In the genomic region with DNA sequence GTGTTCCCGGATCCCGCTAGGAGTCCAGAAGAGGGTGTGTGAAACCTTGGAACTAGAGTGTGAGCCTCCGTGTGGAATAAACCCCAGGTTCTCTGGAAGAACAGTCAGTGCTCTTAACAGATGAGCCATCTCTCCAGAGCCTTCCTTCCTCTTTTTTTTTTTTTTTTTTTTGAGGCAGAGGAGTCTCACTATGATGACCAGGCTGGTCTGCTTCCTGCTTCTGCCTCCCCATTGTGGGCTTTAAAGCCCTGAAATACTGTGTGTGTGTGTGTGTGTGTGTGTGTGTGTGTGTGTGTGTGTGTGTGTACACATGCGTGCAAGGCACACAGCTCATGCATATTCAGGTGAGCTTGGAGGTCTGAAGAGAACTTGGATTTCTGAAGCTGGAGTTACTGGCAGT, we compare ENCODE assay signal across 8 mouse cellular contexts. TPM values are rescaled to one million over a fixed set of nuclear protein-coding genes. Genes with fewer than 3 reads are reported as not detected.
DNase-seq lines count a peak whose midpoint lies in the region; ATAC-seq and TF ChIP-seq lines count a peak whose summit lies in the region.

No protein-coding gene starts in this region.

- no peaks in the 10 kb centered on the region for H3K9me3 ChIP-seq in embryonic facial prominence, embryonic 13.5 days
- no peaks in the 10 kb centered on the region for H3K9me3 ChIP-seq in hindbrain, embryonic 14.5 days (ENCODE audit: control insufficient read depth, low read length)

- H3K27me3 ChIP-seq in embryonic facial prominence, embryonic 13.5 days: no peaks in the 10 kb centered on the region
- H3K27me3 ChIP-seq in hindbrain, embryonic 14.5 days (ENCODE audit: control insufficient read depth, insufficient read depth, low read length): no peaks in the 10 kb centered on the region
- H3K27me3 ChIP-seq in thymus, adult 2 months (ENCODE audit: control insufficient read depth, insufficient read depth, low read length): no peaks in the 10 kb centered on the region

- peak overlapping the region; percentile 99 for H3K27ac ChIP-seq in layer of hippocampus, adult 2 months
- peak overlapping the region; percentile 100 for H3K27ac ChIP-seq in embryonic facial prominence, embryonic 13.5 days
- H3K27ac ChIP-seq in hindbrain, embryonic 14.5 days: peak overlapping the region; percentile 100; the same call in 1 of the 2 replicates
- no peak overlapping the region for H3K27ac ChIP-seq in thymus, adult 2 months (ENCODE audit: control insufficient read depth, insufficient read depth, low read length)

- TF ChIP-seq POLR2A in thymus, adult 2 months (IDR thresholded peaks at IDR 0.05; ENCODE audit: control insufficient read depth, extremely low read depth, insufficient read depth, low read length, poor library complexity): no peak

- DNase-seq in layer of hippocampus, adult 2 months (ENCODE audit: low spot score in 2 of 2): no peak
- DNase-seq in layer of hippocampus, adult 18-20 months (ENCODE audit: low spot score in 2 of 2): no peak
- no peak for DNase-seq in hindbrain, embryonic 14.5 days (ENCODE audit: low spot score)
- DNase-seq in thymus, postnatal 36 days: no peak
- DNase-seq in thymus, adult 2 months: no peak
- DNase-seq in right cerebral cortex, postnatal 10 days (ENCODE audit: low spot score in 2 of 2): no peak

- no peaks in the 10 kb centered on the region for H3K36me3 ChIP-seq in embryonic facial prominence, embryonic 13.5 days
- no peaks in the 10 kb centered on the region for H3K36me3 ChIP-seq in hindbrain, embryonic 14.5 days (replicated peaks; ENCODE audit: control insufficient read depth, insufficient read depth)
- no peaks in the 10 kb centered on the region for H3K36me3 ChIP-seq in thymus, adult 2 months (ENCODE audit: control insufficient read depth, insufficient read depth, low read length)

- 64% methylated on average over 4 of the region's 4 CpGs for WGBS in embryonic facial prominence, embryonic 13.5 days
- 49% methylated on average over 4 of the region's 4 CpGs for WGBS in hindbrain, embryonic 14.5 days
- 35% methylated on average over 4 of the region's 4 CpGs for WGBS in thymus, adult 2 months

- H3K4me2 ChIP-seq in embryonic facial prominence, embryonic 13.5 days: no peak overlapping the region
- no peak overlapping the region for H3K4me2 ChIP-seq in hindbrain, embryonic 14.5 days (replicated peaks)

- no peak for ATAC-seq in embryonic facial prominence, embryonic 13.5 days (ENCODE audit: insufficient number of reproducible peaks, insufficient read depth, low FRiP score, low TSS enrichment, low read depth)
- no peak for ATAC-seq in hindbrain, embryonic 14.5 days (ENCODE audit: low FRiP score)
- ATAC-seq in monocyte, adult 5-6 weeks (replicated peaks; ENCODE audit: insufficient number of reproducible peaks, low FRiP score, low TSS enrichment, poor library complexity, severe bottlenecking): peak; percentile 52; the same call in 1 of the 2 replicates

- H3K4me1 ChIP-seq in embryonic facial prominence, embryonic 13.5 days: peaks cover 50% of the 10 kb centered on the region
- H3K4me1 ChIP-seq in hindbrain, embryonic 14.5 days (replicated peaks; ENCODE audit: control insufficient read depth, insufficient read depth, low read length): peaks cover 31% of the 10 kb centered on the region
- peaks cover 27% of the 10 kb centered on the region for H3K4me1 ChIP-seq in thymus, adult 2 months (replicated peaks; ENCODE audit: control insufficient read depth, insufficient read depth, low read length)

- no peak for TF ChIP-seq CTCF in layer of hippocampus, adult 2 months (conservative IDR thresholded peaks at IDR 0.05)
- TF ChIP-seq CTCF in thymus, adult 2 months (IDR thresholded peaks at IDR 0.05; ENCODE audit: borderline replicate concordance, control insufficient read depth, extremely low read depth, insufficient read depth, low read length, poor library complexity): no peak

- H3K9ac ChIP-seq in embryonic facial prominence, embryonic 13.5 days: no peak overlapping the region
- no peak overlapping the region for H3K9ac ChIP-seq in hindbrain, embryonic 14.5 days

- no peak overlapping the region for H3K4me3 ChIP-seq in layer of hippocampus, adult 2 months
- no peak overlapping the region for H3K4me3 ChIP-seq in embryonic facial prominence, embryonic 13.5 days
- no peak overlapping the region for H3K4me3 ChIP-seq in hindbrain, embryonic 14.5 days (replicated peaks; ENCODE audit: low read length)
- H3K4me3 ChIP-seq in thymus, adult 2 months (ENCODE audit: control insufficient read depth, insufficient read depth, low read length): no peak overlapping the region

RNA-seq across cellular contexts. Expression of gene Ptms, which starts 1.6 kb away (rescaled TPM):
- 1,000 to 10,000 TPM in 1 of 2 experiments, 100 to 1,000 TPM in 1; 991 to 1,057 TPM for total RNA-seq in layer of hippocampus, adult 2 months (2021)
- total RNA-seq in layer of hippocampus, adult 18-20 months (2021): 1,000 to 10,000 TPM; 1,033 to 1,052 TPM
- 327 and 349 TPM in 2 replicates for polyA plus RNA-seq in embryonic facial prominence, embryonic 13.5 days (2015; fragmentation: Nextera tagmentation; extraction: Ambion mirVana)
- polyA plus RNA-seq in hindbrain, embryonic 14.5 days (2014; fragmentation: Nextera tagmentation; extraction: Ambion mirVana): 674 and 707 TPM in 2 replicates
- 89.3 to 145 TPM (median 115 TPM) in 3 replicates for total RNA-seq in monocyte, adult 5-6 weeks (2017)
- 1,595 and 1,797 TPM in 2 replicates for polyA plus RNA-seq in thymus, adult 2 months (2012; rRNA removed)

RNA-seq across cellular contexts. Expression of gene Mlf2, which starts 9.6 kb away (rescaled TPM):
- total RNA-seq in layer of hippocampus, adult 2 months (2021): 100 to 1,000 TPM; 627 to 642 TPM
- 100 to 1,000 TPM; 631 to 670 TPM for total RNA-seq in layer of hippocampus, adult 18-20 months (2021)
- polyA plus RNA-seq in embryonic facial prominence, embryonic 13.5 days (2015; fragmentation: Nextera tagmentation; extraction: Ambion mirVana): 342 and 360 TPM in 2 replicates
- polyA plus RNA-seq in hindbrain, embryonic 14.5 days (2014; fragmentation: Nextera tagmentation; extraction: Ambion mirVana): 577 and 614 TPM in 2 replicates
- 46.8 to 65.2 TPM (median 56.4 TPM) in 3 replicates for total RNA-seq in monocyte, adult 5-6 weeks (2017)
- 404 and 428 TPM in 2 replicates for polyA plus RNA-seq in thymus, adult 2 months (2012; rRNA removed)

RNA-seq across cellular contexts. Expression of gene Lag3, which starts 10.0 kb away (rescaled TPM):
- total RNA-seq in layer of hippocampus, adult 2 months (2021): 1 to 10 TPM; 1.3 to 1.7 TPM
- total RNA-seq in layer of hippocampus, adult 18-20 months (2021): 1 to 10 TPM; 2.6 to 3.6 TPM
- 2.9 and 3.7 TPM in 2 replicates for polyA plus RNA-seq in embryonic facial prominence, embryonic 13.5 days (2015; fragmentation: Nextera tagmentation; extraction: Ambion mirVana)
- 2.1 and 2.8 TPM in 2 replicates for polyA plus RNA-seq in hindbrain, embryonic 14.5 days (2014; fragmentation: Nextera tagmentation; extraction: Ambion mirVana)
- 0.68 TPM in 1 of 3 replicates, not detected in the others for total RNA-seq in monocyte, adult 5-6 weeks (2017)
- polyA plus RNA-seq in thymus, adult 2 months (2012; rRNA removed): 27.7 and 30.1 TPM in 2 replicates

RNA-seq across cellular contexts. Expression of gene Cd4, which starts 33.5 kb away (rescaled TPM):
- total RNA-seq in layer of hippocampus, adult 2 months (2021): under 1 TPM; 0.18 to 0.47 TPM
- under 1 TPM in 1 of 2 experiments, not detected in 1; 0.25 TPM for total RNA-seq in layer of hippocampus, adult 18-20 months (2021)
- 0.37 TPM in 1 of 2 replicates, not detected in the other for polyA plus RNA-seq in embryonic facial prominence, embryonic 13.5 days (2015; fragmentation: Nextera tagmentation; extraction: Ambion mirVana)
- 0.27 and 0.35 TPM in 2 replicates for polyA plus RNA-seq in hindbrain, embryonic 14.5 days (2014; fragmentation: Nextera tagmentation; extraction: Ambion mirVana)
- total RNA-seq in monocyte, adult 5-6 weeks (2017): 3.1 to 5.2 TPM (median 4.0 TPM) in 3 replicates
- polyA plus RNA-seq in thymus, adult 2 months (2012; rRNA removed): 549 and 565 TPM in 2 replicates

RNA-seq across cellular contexts. Expression of gene Cops7a, which starts 43.8 kb away (rescaled TPM):
- 100 to 1,000 TPM; 136 to 151 TPM for total RNA-seq in layer of hippocampus, adult 2 months (2021)
- 100 to 1,000 TPM; 154 to 161 TPM for total RNA-seq in layer of hippocampus, adult 18-20 months (2021)
- polyA plus RNA-seq in embryonic facial prominence, embryonic 13.5 days (2015; fragmentation: Nextera tagmentation; extraction: Ambion mirVana): 124 and 138 TPM in 2 replicates
- polyA plus RNA-seq in hindbrain, embryonic 14.5 days (2014; fragmentation: Nextera tagmentation; extraction: Ambion mirVana): 92.4 and 93.1 TPM in 2 replicates
- 7.6 to 25.6 TPM (median 21.5 TPM) in 3 replicates for total RNA-seq in monocyte, adult 5-6 weeks (2017)
- 168 and 199 TPM in 2 replicates for polyA plus RNA-seq in thymus, adult 2 months (2012; rRNA removed)
